Mouse (Mus musculus) heart, adult 11 months (tissue): ENCODE data around the gene Hspa14.
A peak's percentile ranks its signal among the peaks of the same experiment; 100 is the strongest.

Experiments
- DNase-seq: peaks from one replicate; pipeline ENCODE4 v3.0.0; 2022

Gene Hspa14

GRCm38 (mm10) chr2:3512552-3513454 is at the start of gene Hspa14, which contains the start of the genes Gm45902 and Cdnf:
TSS of gene Hspa14 (minus strand) at chr2:3512814.
TSS of gene Gm45902 (minus strand) at chr2:3512790.
TSS of gene Cdnf (plus strand) at chr2:3513030.
- peak; percentile 100 for DNase-seq

- DNase-seq: no peak
Observed at GRCm38 (mm10) chr2:3546588-3546987, 34.0 kb upstream of the Hspa14 start.

- no peak for DNase-seq
Observed at GRCm38 (mm10) chr2:3546055-3546454, 33.4 kb upstream of the Hspa14 start.

GRCm38 (mm10) chr2:3541307-3542079 is 28.9 kb upstream of the Hspa14 start:
- DNase-seq: no peak

- DNase-seq: no peak
Observed at GRCm38 (mm10) chr2:3526288-3526687, 13.7 kb upstream of the Hspa14 start.

- DNase-seq: no peak
Observed at GRCm38 (mm10) chr2:3522558-3522957, 9.9 kb upstream of the Hspa14 start.

- DNase-seq: no peak
Observed at GRCm38 (mm10) chr2:3512076-3512475, 538 bp downstream of the Hspa14 start.

- DNase-seq: no peak
Observed at GRCm38 (mm10) chr2:3500886-3501285, 11.7 kb downstream of the Hspa14 start.

- DNase-seq: no peak
Observed at GRCm38 (mm10) chr2:3499543-3499942, 13.1 kb downstream of the Hspa14 start.

GRCm38 (mm10) chr2:3493833-3494409 is 18.7 kb downstream of the Hspa14 start:
- DNase-seq: no peak

GRCm38 (mm10) chr2:3489816-3490215 is 22.8 kb downstream of the Hspa14 start:
- no peak for DNase-seq

- DNase-seq: no peak
Observed at GRCm38 (mm10) chr2:3480239-3480638, 32.4 kb downstream of the Hspa14 start.

- DNase-seq: peak; percentile 85
Observed at GRCm38 (mm10) chr2:3475746-3476251, 36.8 kb downstream of the Hspa14 start.

GRCm38 (mm10) chr2:3474861-3475283 is 37.7 kb downstream of the Hspa14 start, which contains the start of gene Suv39h2:
TSS of gene Suv39h2 (minus strand) at chr2:3475031.
- peak; percentile 100 for DNase-seq

- DNase-seq: peak; percentile 93
Observed at GRCm38 (mm10) chr2:3474361-3474805, 38.2 kb downstream of the Hspa14 start.

- DNase-seq: no peak
Observed at GRCm38 (mm10) chr2:3473891-3474290, 38.7 kb downstream of the Hspa14 start.

GRCm38 (mm10) chr2:3456590-3456989 is 56.0 kb downstream of the Hspa14 start:
- DNase-seq: peak; percentile 50

- no peak for DNase-seq
Observed at GRCm38 (mm10) chr2:3453096-3453495, 59.5 kb downstream of the Hspa14 start.

GRCm38 (mm10) chr2:3449431-3449830 is 63.2 kb downstream of the Hspa14 start:
- DNase-seq: peak; percentile 39

GRCm38 (mm10) chr2:3445984-3446383 is 66.6 kb downstream of the Hspa14 start:
- peak; percentile 27 for DNase-seq

GRCm38 (mm10) chr2:3444206-3444605 is 68.4 kb downstream of the Hspa14 start:
- DNase-seq: peak; percentile 77
